Mouse (Mus musculus) fat pad, adult 2 months (tissue): ENCODE measurements around the gene Ulbp1.
"Not testable (repeated sequence)": the region's sequence is repeated elsewhere in the genome, so short reads cannot be mapped to it uniquely, and the experiment has no call there.

ENCODE experiments used
- DNase-seq: peaks from one replicate; pipeline ENCODE4 v3.0.0-alpha.2; 2011; ENCODE audit warnings: low read depth, low spot score; ENCODE audit errors: extremely low read depth

Gene Ulbp1

DNA sequence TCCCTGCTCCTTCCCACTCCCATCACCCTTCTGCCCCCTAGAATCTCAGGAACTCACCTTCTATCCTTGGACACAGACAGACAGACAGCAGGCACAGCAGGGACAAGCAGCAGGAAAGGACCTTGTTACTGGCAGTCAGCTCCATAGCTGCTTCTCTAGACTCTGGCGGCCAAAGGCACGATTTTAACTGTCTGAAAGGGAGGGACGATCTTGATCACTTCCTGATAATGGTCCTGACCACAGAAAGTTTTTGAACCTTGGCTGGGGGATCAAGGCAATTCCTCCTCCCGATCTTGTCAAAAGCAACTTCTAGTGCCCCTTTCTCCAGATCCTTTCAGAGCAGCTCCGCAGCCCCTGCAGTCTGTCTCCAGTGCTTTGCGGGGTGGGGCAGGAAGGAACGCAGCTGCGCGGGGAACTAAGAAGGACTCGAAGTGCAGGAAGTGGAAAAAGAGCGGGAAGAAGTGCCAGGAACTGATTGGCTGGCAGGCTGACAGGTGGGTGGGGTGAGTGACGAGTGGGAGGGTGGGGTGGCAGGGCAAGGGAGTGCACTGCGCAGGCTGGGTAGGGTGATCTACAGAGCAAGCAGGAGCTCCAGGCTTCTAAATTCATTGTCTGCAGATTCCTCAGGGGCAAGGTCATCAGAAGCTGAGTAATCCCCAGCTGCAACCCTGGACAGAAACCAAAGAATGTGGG lies at the start of gene Ulbp1:
Ulbp1 (minus strand) TSS at position 442 of the 693 bp plus-strand sequence.
- no peak for DNase-seq

DNA sequence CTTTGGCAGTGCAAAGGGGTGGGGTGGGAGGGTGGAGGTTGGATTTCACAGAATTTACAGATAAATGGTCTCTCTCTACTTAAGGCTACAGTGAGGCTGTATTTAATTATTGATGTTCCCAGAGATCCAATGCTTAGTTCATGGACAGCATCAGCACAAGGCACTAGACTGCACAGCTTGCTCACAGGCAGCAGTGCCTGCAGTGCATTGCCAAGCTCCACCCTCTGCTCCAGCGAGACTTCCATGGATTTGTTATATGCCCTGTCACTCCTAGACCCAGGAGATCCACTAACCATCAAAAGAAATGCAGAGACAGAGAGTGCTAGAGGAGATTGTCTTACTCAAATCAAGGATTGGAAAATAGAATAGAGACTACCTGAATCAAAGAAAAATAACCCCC lies 24.7 kb upstream of the Ulbp1 start:
- not testable (repeated sequence) for DNase-seq

DNA sequence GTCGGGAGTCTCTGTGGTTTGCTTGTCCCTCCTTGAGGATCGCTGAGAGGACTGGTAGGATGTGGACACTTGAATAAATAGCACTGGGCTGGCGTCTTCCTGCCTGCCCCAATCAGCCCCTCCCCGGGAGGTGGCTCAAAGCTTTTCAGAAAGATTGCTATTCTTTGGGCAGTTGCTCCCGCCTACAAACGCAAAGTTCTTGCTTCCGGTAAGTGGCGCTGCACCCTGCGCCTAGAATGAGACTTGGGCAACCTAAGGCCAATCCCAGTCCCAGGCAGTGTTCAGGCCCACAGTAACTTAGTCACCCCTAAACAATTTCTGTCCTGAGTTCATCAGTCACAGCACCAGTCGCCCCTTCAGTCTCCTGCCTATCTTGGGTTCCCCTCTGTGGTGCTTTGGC lies 18.9 kb upstream of the Ulbp1 start:
- not testable (repeated sequence) for DNase-seq

DNA sequence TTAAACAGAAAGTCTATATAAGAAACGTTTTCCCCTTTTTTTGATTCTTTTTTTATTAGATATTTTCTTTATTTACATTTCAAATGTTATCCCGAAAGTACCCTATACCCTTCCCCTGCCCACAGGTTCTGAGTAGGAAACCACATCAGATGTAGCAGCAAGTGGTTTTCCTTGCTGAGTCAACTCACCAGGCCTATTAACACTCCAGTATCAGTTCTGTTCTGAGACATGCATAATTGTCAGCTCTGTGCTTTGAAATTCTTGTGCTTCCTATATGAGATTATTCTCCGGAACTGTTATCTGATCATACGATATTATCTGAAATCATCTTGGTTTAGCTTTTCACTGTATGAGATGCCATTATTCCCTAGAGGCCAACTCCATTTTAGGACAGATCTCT lies 10.2 kb upstream of the Ulbp1 start:
- DNase-seq: no peak

DNA sequence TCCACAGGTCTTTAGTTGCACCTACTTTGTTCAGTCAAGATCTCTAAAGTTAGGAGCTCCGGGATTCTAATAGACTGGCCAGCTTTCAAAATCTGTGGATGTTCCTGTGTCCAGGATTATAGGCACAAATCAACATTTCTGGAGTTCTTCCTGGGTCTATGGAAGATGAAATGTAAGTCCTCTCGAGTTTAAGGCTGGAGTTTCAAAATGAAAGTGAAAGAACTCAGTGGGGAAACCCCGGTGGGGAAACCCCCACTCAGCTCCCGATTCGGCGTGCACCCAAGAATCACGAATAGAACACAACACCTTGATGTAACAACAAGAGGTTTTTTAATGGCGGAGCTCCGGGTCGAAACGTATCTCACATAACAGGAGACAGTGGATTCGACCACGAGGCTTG lies 787 bp upstream of the Ulbp1 start:
- DNase-seq: not testable (repeated sequence)

DNA sequence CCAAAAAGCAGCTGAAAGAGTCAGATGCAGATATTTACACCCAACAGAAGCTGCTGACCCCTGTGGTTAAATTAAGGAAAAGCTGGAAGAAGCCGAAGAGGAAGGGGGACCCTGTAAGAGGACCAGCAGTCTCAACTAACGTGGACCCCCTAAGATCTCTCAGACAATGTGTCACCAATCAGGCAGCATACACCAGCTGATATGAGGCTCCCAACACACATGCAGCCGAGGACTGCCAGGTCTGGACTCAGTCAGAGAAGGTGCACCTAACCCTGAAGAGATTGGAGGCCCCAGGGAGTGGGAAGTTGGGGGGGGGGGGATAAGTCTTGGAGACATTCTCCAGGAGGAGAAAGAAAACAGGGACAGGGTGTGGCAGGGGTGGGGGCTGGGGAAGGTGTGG lies 1.8 kb downstream of the Ulbp1 start:
- no peak for DNase-seq

DNA sequence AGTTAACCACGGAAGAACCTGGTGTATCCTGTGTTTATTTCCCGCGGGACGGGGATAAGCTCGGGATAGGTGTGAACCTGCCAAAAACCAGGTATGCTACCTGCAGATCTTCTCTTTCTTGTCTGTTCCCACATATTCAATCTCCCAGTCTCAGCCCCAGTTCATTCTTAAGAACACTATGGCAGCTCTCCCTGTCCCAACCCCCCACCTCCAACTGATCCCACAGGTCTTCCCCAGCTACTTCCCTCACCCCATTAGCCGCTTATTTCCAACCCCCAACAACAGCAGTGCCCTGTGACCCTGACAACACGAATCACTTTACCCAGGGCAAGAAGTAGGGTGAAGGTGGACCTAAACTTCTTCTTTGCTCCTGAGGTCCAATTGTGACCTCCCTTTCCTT lies 3.0 kb downstream of the Ulbp1 start:
- no peak for DNase-seq

DNA sequence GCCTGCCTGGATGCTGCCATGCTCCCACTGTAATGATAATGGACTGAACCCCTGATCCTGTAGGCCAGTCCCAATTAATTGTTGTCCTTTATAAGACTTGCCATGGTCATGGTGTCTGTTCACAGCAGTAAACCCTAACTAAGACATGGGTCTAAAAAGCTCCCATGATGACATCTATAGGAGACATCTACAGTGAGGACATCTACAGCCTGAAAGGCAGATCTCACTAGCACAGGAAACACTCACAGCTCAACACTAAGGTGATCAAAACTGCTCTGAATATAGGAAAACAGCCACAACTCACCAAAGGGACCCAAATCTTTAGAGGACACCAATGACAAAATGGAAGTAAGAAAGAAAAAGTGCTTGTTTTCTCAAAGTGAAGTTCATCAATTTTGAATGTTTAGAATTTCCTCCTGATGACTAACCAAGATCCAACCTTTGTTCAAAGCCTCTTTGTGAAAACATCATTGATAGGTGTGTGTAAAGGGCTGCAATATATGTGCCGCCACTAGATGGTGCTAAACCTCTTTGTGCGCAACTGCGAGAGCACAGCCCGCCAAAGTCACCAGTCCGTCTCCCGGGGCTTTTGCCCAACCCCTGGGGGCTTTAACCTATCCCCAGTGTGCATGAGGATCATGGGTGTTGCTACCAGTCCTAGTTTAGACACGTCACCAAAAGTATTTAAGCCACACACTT lies 3.6 kb downstream of the Ulbp1 start:
- not testable (repeated sequence) for DNase-seq

DNA sequence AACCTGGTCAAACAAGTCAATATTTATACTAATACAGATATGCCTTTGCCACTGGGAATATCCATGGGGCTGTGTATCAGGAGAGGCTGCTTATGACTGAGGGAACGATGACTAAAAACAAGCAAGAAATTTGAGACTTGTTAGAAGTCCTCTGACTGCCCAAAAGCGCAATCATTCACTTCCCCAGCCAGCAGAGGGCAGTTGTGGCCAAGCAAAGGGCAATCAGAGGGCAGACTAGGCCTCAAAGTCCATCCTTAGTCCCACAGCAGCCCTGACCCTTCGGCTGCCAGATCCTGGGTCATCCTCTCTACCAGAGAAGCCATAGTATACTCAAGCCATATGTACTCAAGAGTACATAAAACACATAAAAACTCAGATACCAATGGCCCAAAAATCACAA lies 11.4 kb downstream of the Ulbp1 start:
- no peak for DNase-seq

DNA sequence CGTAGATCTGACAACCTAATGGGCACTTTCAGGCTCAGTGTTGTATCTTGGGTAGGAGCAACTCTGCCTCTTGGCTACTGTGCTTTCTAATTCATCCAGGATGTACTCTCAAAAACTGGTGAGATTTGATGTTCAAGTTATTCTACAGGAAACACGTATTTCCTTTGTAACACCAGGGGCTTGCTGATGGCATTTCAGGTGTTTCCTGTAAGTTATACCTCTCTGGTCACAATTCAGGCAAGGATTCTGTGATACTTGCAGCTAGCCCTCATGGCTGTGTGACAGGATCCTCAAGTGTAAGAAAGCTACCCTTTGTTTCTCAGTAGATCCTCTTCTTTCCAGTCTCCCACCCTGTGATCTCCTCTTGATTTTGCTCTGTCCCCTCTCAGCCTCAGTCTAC lies 34.5 kb downstream of the Ulbp1 start:
- DNase-seq: no peak

DNA sequence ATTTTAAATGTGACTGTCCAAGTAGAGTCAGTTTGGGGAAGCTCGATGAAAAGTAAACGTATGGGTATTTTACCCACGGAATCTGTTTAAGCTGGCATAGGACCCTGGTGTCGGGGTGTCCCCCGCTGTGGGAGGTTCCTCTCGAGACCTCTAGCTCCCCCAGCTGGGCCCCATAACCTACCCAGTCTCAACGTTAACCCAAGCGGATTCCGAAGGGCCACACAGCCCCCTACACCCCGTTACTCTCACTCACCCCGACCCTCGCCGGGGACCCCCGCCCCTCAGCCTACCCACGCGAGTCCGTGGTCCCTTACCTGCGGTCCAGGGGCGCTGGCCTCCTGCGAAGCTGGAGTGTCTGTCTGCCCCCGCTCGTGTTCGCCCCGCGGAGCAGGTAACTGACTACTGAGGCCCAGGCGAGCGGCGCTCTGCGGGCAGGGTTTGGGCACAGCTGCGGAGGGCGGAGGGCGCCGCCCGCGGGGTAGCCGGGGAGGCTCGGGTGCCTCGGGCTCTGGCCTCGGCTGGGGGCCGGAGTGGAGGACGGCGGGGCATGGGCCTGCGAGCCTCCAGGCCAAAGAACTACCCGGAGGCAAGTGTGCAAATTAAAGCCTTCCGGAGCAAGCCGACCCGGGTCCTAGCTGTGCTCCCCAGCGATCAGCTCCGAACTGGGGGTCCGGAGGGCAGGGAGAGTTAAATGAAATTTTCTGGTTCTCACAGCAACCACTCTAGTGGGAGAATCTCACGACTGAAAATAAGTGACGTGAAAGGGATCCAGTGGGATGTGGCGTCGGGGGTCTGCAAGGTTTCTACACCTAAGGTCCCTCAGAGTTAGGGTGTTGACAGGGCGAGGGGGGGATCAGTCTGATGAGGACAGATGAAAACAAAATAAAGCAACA lies 80.0 kb downstream of the Ulbp1 start:
- no peak for DNase-seq

DNA sequence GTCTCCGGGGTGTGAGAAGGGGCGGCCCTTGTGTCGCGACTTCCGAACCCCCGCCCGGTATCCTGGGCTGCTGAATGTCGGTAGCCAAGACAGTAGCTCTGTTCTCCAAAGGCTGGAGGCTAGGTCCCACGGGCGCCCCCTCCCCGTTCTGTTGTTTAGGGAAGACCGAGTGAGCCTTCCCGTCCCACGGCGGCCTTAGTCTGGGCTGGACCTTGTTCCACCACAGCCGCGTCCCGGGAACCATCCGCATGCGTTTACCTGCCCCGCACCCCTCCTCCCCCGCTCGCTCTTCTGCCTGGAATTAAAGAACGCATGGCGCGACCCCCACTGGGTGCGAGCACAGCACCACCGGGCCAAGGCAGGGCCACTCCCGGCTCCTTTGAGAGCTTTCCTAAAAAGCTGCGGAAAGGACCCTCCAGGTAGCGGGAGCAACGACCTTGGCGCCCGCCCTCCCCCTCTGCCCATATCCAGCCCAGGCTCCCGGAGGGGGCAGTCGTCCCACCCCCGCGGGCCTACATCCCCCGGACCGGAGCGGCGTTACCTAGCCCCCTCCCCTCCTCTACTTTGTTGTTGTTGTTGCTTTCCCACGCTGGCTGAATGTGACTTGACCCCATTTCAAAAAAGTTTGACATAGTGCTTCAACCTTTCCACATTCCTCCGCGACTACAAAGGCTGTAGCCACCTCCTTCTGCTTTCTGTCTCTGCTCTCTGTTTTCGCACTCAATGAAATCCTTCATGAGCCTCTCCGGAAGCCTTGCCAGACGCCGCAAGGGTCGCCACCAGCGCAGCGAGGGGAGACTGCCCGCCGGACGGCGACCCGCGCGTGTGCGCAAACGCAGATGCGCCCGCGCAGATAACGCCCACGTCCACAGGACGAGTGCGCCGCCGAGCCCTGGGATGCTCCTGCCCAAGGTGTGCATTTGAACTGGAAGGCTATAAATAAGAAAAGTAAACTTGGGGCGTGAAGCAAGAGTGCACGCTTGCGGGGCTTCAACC lies 81.2 kb downstream of the Ulbp1 start:
- DNase-seq: no peak

DNA sequence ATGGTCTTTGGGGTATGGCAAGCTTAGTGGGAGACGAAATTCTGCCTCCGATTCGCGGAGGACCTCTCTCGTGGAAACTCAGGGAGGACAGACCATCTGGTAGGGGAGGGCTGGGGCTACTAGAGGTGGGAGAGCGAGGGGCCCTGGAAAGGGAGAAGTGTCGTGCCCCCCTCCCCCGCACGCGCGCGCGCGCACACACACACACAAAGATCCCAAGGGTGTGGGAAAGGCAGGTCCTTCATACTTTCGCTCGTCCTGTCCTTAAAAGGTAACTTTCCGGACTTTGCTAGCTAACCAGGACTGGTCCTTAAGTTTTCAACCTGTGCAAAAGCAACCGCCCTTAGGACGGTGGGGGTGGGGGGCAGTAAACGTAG lies 81.9 kb downstream of the Ulbp1 start:
- no peak for DNase-seq

DNA sequence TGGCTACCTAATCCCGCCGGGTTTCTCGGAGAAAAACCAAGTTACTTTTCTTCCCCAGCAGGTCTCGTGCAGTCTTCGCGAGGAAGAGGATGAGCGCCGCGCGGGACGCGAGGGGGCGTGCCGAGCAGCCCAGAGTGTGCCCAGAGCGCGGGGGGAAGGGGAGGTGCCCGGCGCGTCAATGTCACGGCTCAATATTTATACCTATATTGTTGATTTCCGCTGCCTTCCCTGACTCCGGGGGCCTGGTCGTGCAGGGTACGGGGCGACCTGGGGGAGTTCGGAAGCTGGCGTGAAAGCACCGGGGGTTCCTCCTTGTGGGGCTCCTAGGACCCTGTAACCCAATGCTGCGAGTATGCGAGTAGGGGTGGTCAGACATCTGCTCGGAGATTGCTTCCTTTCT lies 82.3 kb downstream of the Ulbp1 start:
- no peak for DNase-seq
